Mouse (Mus musculus) yolk sac, embryonic 10.5 days (tissue): ENCODE data around the gene Lrp2.

ENCODE experiments used
- DNase-seq: peaks from one replicate; pipeline ENCODE4 v3.0.0-alpha.2; 2017; ENCODE audit warnings: low spot score

Lrp2 gene

DNA sequence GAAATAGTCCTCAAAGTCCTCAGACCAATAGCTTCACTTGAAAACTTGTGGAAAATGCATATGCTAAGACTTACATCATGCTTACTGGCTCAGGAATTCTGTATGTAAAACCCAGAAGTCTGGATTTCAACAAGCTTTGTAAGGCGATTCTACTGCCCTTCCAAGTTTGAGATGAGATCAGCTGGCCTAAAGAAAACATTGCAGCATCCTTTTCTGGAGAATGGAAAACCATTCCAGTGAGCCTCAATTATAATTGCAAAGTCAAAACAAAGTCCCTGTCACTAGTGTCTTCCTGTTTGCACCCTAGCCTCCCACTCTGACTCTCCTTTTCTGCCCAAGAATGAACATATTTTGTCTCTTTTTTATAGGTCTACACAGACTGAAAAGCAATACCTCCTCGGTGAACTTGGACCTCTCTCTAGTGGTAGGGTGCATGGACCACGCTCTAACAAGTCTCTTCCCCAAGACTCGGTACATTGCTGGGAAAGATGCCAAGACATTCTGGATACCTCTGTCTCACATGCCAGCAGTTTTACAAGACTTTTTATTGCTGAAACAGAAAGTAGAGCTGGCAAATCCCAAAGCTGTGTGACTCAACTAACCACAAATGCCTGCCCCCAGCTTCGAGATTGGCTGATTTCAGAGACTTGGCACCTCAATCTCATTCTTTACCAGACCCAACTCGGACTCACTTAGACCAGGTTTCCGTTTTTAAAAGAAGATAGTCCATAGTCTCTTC lies 184.8 kb downstream of the Lrp2 start:
- DNase-seq = no peak

DNA sequence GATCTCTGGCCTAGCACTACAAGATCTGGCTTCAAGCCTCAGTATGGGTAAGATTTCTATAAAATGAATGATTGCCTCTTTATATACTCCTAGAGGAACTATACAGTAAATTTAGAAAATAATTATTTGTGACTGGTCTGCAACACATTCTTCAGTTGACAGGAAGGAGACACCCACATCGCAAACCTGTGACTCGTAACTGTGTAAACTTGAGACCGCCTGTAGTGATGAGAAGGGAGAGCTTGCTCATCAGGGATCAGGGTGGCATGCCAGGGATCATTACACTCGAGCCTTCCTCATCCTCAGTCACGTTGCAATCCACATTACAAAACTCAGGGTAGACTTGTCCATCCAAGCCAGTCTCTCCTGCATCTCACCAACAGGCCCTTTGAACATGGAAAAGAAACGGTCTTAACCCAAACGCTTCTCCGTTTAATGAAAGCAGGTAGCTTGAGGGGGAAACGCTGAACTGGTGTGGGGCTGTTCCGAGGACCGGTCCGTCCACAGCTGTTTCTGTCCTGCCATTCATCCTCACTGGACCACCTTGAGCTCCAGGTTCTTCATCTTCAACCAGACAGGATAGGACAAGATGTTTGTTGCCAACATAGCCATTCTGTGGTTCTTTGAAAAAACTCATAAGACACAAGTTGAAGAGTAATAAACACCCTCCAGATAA lies 189.0 kb downstream of the Lrp2 start:
- DNase-seq = no peak

DNA sequence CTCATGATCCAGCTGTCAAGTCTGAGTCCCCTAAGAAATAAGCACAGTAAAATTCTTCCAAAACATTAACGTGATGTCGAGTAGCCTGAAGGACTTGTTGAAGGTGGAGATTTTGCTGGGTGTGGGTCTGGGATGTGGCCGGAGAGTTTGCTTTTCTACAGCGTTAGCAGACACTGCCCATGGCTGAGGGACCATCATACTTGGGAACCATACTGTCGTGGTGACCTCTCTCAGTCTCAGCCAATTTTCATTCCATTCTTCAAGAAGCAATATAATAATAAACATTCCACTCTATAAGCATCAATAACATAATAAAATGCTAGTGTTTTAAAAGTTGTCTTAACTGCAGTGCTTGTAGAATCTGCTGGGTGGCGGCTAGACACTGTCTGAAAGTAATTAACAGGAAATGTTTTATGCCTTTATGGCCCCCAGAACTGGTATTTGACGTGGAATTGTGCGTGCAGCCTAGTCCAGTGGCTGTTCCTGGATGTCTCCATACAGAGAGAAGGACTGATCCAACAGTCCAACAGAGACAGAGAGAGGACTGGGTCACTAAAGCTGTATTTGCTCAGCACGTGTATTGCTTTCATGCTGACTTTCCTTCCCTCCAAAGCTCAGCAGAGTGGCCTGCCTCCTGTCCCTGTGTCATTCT lies 190.1 kb downstream of the Lrp2 start:
- no peak for DNase-seq

DNA sequence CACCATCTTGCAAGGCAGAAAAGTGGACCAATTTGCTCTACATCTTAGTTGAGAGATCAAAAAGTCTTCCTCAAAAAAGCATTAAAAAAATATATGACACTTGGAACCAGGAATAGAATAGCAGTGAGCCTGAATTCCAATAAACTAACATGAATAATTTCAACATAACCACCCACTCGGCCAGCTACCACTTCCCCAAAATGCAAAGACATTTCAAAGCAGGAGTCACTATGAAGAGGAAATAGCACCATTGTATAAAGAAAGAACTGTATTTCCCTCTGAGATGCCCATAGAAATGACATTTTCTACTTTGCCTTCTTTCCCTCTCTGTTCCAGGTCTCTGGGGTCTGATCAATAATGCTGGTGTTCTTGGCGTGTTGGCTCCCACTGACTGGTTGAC lies 191.9 kb downstream of the Lrp2 start:
- no peak for DNase-seq

DNA sequence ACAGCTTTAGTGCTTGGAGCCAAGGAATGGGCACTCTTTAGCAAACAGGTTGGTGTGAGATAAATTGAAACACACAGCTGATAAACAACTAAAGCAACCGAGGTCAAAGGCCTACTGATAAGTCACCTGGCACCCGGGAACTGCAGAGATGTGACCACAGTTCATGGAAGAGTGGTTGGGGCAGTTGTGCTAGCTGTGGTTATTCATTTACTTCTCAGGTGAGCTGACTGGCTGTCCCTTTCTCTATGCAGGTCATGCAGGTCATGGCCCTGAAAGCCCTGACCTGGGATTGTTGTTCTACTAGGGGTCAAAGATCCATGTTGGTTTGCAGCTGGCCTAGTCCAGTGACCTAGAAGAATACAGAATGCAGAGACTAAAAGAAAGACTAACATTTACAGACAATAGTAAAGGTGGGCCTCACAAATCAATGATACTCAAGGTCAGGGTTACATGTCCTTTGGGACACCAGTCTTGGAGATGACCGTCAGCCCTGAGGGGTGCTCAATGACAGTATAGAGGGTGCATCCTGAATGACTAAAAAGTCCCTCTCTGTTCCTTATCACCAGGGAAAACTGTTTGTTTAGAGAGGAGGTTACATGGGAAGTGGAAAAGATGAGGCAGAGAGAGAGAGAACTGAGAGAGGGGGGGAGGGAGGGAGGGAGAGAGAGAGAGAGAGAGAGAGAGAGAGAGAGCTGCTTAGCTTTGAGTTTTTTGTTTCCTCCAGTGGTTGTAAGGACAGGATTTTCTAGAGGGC lies 199.6 kb downstream of the Lrp2 start:
- DNase-seq = peak; percentile 89

DNA sequence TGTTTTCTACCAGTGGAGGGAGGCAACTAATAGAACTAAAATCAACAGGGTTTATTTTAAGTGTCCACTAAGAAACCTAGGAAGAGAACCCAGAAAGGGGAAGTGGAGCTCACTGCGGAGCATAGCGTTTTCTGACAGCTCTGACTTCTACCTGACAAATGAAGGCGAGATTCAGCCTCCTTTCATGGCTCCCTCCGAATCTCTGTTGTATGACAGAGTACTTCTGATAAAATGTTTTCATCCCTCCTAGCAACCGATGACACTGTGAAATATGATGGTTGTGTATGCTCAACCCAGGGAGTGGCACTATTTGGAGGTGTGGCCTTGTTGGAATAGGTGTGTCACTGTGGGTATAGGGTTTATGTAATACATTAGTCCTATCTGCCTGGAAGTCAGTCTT lies 203.0 kb downstream of the Lrp2 start:
- DNase-seq = no peak

DNA sequence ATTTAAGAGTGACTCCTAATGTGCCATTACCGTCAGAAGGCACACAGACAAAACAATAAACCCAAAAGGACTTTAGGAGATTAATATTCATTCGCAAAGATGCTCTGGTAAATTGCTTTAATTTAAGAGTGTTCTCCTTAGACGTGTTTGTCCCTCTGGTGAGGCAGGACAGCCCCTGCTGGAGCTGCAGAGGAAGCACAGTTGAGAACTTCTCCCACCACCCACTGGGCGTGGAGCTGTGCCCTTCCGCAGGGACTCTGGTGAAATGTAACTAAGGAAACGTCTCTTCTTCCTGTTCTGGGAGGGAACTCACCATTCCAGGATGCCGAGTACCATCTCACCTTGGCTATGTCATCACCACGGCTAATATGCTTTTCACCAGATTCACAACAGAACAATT lies 204.1 kb downstream of the Lrp2 start:
- peak; percentile 46 for DNase-seq

DNA sequence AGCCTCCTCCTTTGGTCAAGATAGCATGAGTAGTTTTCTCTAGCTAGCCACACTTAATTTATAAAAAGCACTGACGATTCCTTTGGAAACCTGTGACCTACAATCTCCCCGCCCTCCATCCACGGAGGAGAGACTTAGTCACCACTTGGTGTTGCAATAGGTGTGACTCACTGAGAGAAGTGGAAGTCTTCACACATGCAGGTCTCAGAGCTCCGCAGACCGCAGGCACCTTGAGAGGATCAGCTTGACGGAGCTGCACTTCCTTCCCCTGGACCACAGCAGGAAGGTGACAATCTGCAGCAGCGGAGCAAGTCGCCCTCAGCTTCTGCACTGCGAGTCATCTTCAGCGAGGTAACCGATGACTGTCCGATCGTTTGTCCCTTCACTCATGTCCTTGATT lies 205.6 kb downstream of the Lrp2 start, which contains the start of gene Dhrs9:
Gene Dhrs9 (plus strand): TSS at position 165 of the 400 bp plus-strand sequence.
- DNase-seq = peak; percentile 80

DNA sequence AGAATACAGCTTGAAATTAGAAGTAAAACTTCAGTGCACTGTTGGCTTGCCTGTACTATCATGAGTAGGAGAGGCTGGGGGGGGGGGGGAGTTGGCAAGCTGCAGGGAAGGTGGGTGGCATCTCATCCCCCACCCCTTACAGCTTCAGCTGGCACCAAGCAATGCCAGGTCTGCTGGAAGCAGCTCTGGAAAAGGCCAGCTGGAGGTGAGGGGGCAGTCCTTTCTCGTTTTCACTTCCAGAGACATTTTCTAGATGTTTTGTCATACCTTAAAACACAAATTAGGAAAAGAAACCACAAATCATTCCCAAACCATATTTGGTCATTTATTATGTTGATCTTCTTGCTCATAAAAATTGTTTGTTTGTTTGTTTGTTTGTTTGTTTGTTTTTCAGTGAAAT lies 206.1 kb downstream of the Lrp2 start:
- no peak for DNase-seq

DNA sequence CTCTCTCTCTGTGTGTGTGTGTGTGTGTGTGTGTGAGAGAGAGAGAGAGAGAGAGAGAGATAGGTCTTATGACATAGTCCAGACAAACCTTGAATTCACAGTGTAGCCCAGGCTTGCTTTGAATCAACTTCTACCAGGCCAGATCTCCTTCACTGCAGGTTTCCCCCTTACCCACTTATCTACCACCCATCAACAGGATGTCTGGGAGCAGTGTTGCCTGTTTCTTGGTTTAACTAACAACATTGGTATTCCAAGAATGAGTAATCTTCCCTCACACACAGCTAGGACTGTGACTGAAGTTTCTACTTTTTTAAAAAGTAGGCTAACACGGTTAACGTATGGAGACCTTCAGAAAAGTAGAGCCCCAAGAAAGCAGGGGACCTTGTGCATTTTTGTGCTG lies 209.1 kb downstream of the Lrp2 start:
- DNase-seq = peak; percentile 52
